Comparison of ENCODE assay signal across 9 mouse cellular contexts in the genomic region with DNA sequence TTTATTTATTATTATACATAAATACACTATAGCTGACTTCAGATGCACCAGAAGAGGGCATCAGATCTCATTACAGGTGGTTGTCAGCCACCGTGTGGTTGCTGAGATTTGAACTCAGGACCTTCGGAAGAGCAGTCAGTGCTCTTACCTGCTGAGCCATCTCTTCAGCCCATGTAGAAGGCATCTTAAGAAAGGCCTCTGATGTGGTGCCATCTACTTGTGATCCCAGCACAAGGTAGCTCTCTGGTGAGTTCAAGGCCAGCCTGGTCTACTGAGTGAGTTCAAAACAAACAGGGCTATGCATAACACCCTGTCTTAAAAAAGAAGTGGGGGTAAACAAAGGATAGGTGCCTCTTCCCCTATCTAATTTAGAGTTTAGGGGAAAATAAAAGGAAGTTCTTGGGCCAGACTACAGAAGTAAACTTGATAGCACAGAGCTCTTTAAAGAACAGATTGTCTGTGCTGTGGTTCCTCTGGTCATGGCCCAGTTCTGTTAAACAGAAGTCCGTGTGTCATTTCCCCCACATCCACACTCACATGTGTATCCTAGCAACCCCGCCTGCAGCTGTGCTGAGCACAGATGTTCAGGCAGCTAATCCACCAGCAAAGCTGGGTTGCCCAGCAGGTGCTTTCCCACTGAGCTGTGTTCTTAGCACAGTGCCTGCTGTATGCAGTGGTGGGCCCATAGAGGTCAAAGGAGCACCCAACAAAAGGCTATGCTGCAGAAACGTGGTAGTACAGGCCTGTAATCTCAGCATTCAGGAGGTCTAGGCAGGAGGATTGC.
DNase-seq lines count a peak whose midpoint lies in the region; ATAC-seq and TF ChIP-seq lines count a peak whose summit lies in the region.
"Had no signal": no experiment of that assay in that cellular context is flagged by ENCODE, and none has a peak within 500 bp of the region (broad histone marks: within the 10 kb centered on the region; RNA-seq: fewer than 3 reads in every experiment).

No protein-coding gene starts in this region.

- no peak for TF ChIP-seq CTCF in bone marrow macrophage, adult 2 months (IDR thresholded peaks at IDR 0.05; ENCODE audit: low read depth, low read length)

- H3K4me2 ChIP-seq in limb, embryonic 11.5 days (ENCODE audit: low read depth, severe bottlenecking): no peak overlapping the region
- no peak overlapping the region for H3K4me2 ChIP-seq in limb, embryonic 12.5 days

- 71% methylated on average over 5 of the region's 5 CpGs for WGBS in limb, embryonic 11.5 days
- 80% methylated on average over 5 of the region's 5 CpGs for WGBS in limb, embryonic 10.5 days
- WGBS in limb, embryonic 12.5 days: 63% methylated on average over 5 of the region's 5 CpGs

- peak; percentile 42 for DNase-seq in limb, embryonic 11.5 days (ENCODE audit: low spot score)
- no peak for DNase-seq in limb, embryonic 10.5 days (ENCODE audit: low spot score)
- DNase-seq in splenic B cell, adult 2 months (ENCODE audit: low read depth, low spot score): peak; percentile 84
- DNase-seq in adrenal gland, postnatal 25 days: no peak
- no peak for DNase-seq in urinary bladder, postnatal 25 days (ENCODE audit: low spot score)
- no peak for DNase-seq in left cerebral cortex, adult 11 months (ENCODE audit: low spot score)
- DNase-seq: lung, postnatal 10 days had no signal

- TF ChIP-seq POLR2A in bone marrow macrophage, adult 2 months (IDR thresholded peaks at IDR 0.05; ENCODE audit: borderline replicate concordance, low read depth, low read length): no peak

- H3K9me3 ChIP-seq in limb, embryonic 11.5 days (ENCODE audit: control insufficient read depth, low read length): no peaks in the 10 kb centered on the region
- H3K9me3 ChIP-seq in limb, embryonic 10.5 days (replicated peaks): no peaks in the 10 kb centered on the region
- H3K9me3 ChIP-seq in limb, embryonic 12.5 days: no peaks in the 10 kb centered on the region

- ATAC-seq in limb, embryonic 11.5 days (ENCODE audit: insufficient number of reproducible peaks, low FRiP score, low TSS enrichment, low read depth): no peak
- 0 out of 2 replicates have a peak, but pooled peaks have one; percentile 23 for ATAC-seq in limb, embryonic 12.5 days (ENCODE audit: insufficient number of reproducible peaks, insufficient read depth, low FRiP score, low TSS enrichment, low read depth)

- H3K27me3 ChIP-seq in limb, embryonic 11.5 days (ENCODE audit: control insufficient read depth, insufficient read depth, low read length): no peaks in the 10 kb centered on the region
- no peaks in the 10 kb centered on the region for H3K27me3 ChIP-seq in limb, embryonic 10.5 days (ENCODE audit: low read depth, poor library complexity, severe bottlenecking)
- H3K27me3 ChIP-seq in limb, embryonic 12.5 days: no peaks in the 10 kb centered on the region
- no peaks in the 10 kb centered on the region for H3K27me3 ChIP-seq in splenic B cell, adult 2 months (ENCODE audit: control insufficient read depth, insufficient read depth, low read length, poor library complexity, severe bottlenecking)

- no peak overlapping the region for H3K27ac ChIP-seq in limb, embryonic 11.5 days (replicated peaks; ENCODE audit: low read depth, low read length)
- no peak overlapping the region for H3K27ac ChIP-seq in limb, embryonic 10.5 days
- H3K27ac ChIP-seq in bone marrow macrophage, adult 2 months (ENCODE audit: insufficient read depth, low read depth, low read length): peak overlapping the region; percentile 88
- no peak overlapping the region for H3K27ac ChIP-seq in limb, embryonic 12.5 days

- no peaks in the 10 kb centered on the region for H3K4me1 ChIP-seq in limb, embryonic 11.5 days (ENCODE audit: control insufficient read depth, insufficient read depth, low read length)
- peaks cover 18% of the 10 kb centered on the region for H3K4me1 ChIP-seq in limb, embryonic 10.5 days
- H3K4me1 ChIP-seq in bone marrow macrophage, adult 2 months (ENCODE audit: control insufficient read depth, insufficient read depth, low read length): peaks cover 77% of the 10 kb centered on the region
- peaks cover 17% of the 10 kb centered on the region; the same call in 1 of the 2 replicates for H3K4me1 ChIP-seq in limb, embryonic 12.5 days (replicated peaks)

- no peaks in the 10 kb centered on the region for H3K36me3 ChIP-seq in limb, embryonic 11.5 days (ENCODE audit: control insufficient read depth, insufficient read depth, low read length)
- H3K36me3 ChIP-seq in limb, embryonic 10.5 days: no peaks in the 10 kb centered on the region
- H3K36me3 ChIP-seq in limb, embryonic 12.5 days: no peaks in the 10 kb centered on the region
- H3K36me3 ChIP-seq in splenic B cell, adult 2 months (ENCODE audit: control insufficient read depth, insufficient read depth, low read length, poor library complexity, severe bottlenecking): no peaks in the 10 kb centered on the region

- H3K9ac ChIP-seq in limb, embryonic 11.5 days (ENCODE audit: low read length): no peak overlapping the region
- H3K9ac ChIP-seq in limb, embryonic 12.5 days (replicated peaks): no peak overlapping the region

- H3K4me3 ChIP-seq in limb, embryonic 11.5 days (ENCODE audit: low read depth, low read length): no peak overlapping the region
- H3K4me3 ChIP-seq in limb, embryonic 10.5 days: no peak overlapping the region
- no peak overlapping the region for H3K4me3 ChIP-seq in bone marrow macrophage, adult 2 months (ENCODE audit: insufficient read depth, low read length)
- no peak overlapping the region for H3K4me3 ChIP-seq in limb, embryonic 12.5 days (replicated peaks)

Comparison
In these comparisons a context has a peak if more than half of its experiments do, and no peak if none do; other contexts are left out.
1. DNase-seq: peak in limb, embryonic 11.5 days (single experiment) and splenic B cell, adult 2 months (single experiment); none in limb, embryonic 10.5 days (single experiment), adrenal gland, postnatal 25 days (single experiment), urinary bladder, postnatal 25 days (single experiment) and left cerebral cortex, adult 11 months (single experiment).